Mouse (Mus musculus) olfactory bulb, adult 2 months (tissue): ENCODE data around the gene 4930470P17Rik. TPM values are rescaled to one million over a fixed set of nuclear protein-coding genes. Genes with fewer than 3 reads are reported as not detected.

Experiments
- H3K27ac ChIP-seq: fragments of 200-500 bp; 2 replicates; pipeline ENCODE4 v1.5.1; 2012; ENCODE audit warnings: low read depth, low read length; ENCODE audit not compliant: insufficient read depth
- H3K4me1 ChIP-seq: fragments of 200-500 bp; 2 replicates; pipeline ENCODE4 v1.6.1; 2012; ENCODE audit warnings: low read length; ENCODE audit not compliant: control insufficient read depth, insufficient read depth
- H3K4me3 ChIP-seq: fragments of 200-500 bp; 2 replicates; pipeline ENCODE4 v1.5.1; 2012; ENCODE audit warnings: mild to moderate bottlenecking, low read depth, low read length, moderate library complexity; ENCODE audit not compliant: insufficient read depth
- CTCF ChIP-seq: fragments of 200-500 bp; IDR thresholded peaks from 2 replicates; pipeline ENCODE4 v1.5.1; 2012; ENCODE audit warnings: low read depth, mild to moderate bottlenecking, low read length, moderate library complexity; ENCODE audit not compliant: insufficient read depth
- POLR2A ChIP-seq: fragments of 200-500 bp; IDR thresholded peaks from 2 replicates; pipeline ENCODE4 v1.6.1; 2012; ENCODE audit warnings: mild to moderate bottlenecking, low read depth, low read length, moderate library complexity; ENCODE audit not compliant: insufficient read depth
- WGBS: fragments of 180-500 bp; shearing (Covaris S2); methylation state at CpG from one replicate; pipeline ENCODE4 v1.1.7; 2018; 5-methylcytosine and 5-hydroxymethylcytosine counted together
- polyA plus RNA-seq: library from polyadenylated mRNA; stranded (reverse); fragments of >200 nt; gene quantifications from 2 replicates; pipeline ENCODE4 v1.2.4, GENCODE M21; 2012; ENCODE audit warnings: low replicate concordance; ENCODE audit not compliant: missing spikeins, insufficient read depth, insufficient read length

Gene 4930470P17Rik
- polyA plus RNA-seq, 1 experiment, result not detected

GRCm38 (mm10) chr2:170588369-170588900, 13.4 kb downstream of the 4930470P17Rik start:
- Histone ChIP-seq H3K4me1 (no peaks in the 10 kb centered on the region), H3K27ac (no peak overlapping the region), H3K4me3 (no peak overlapping the region)
- no peak for TF ChIP-seq CTCF
- TF ChIP-seq POLR2A, result no peak
- WGBS, result 87% methylated on average over 9 of the region's 9 CpGs

- TF ChIP-seq POLR2A (no peak), CTCF (no peak)
- H3K27ac ChIP-seq, result no peak overlapping the region
- no peak overlapping the region for H3K4me3 ChIP-seq
- no peaks in the 10 kb centered on the region for H3K4me1 ChIP-seq
- WGBS, result 96% methylated on average over 13 of the region's 13 CpGs
Measured at GRCm38 (mm10) chr2:170584678-170585077, 17.1 kb downstream of the 4930470P17Rik start.

GRCm38 (mm10) chr2:170579551-170579950, 22.3 kb downstream of the 4930470P17Rik start:
- Histone ChIP-seq H3K27ac (no peak overlapping the region), H3K4me1 (no peaks in the 10 kb centered on the region), H3K4me3 (no peak overlapping the region)
- WGBS, result 68% methylated on average over 10 of the region's 10 CpGs
- TF ChIP-seq POLR2A, result no peak
- no peak for TF ChIP-seq CTCF

GRCm38 (mm10) chr2:170578588-170578987, 23.2 kb downstream of the 4930470P17Rik start:
- 89% methylated on average over 5 of the region's 5 CpGs for WGBS
- no peaks in the 10 kb centered on the region for H3K4me1 ChIP-seq
- no peak overlapping the region for H3K4me3 ChIP-seq
- TF ChIP-seq CTCF (no peak), POLR2A (no peak)
- no peak overlapping the region for H3K27ac ChIP-seq

- TF ChIP-seq CTCF, result no peak
- TF ChIP-seq POLR2A, result no peak
- 93% methylated on average over 3 of the region's 3 CpGs for WGBS
Measured at GRCm38 (mm10) chr2:170577502-170577901, 24.3 kb downstream of the 4930470P17Rik start.

GRCm38 (mm10) chr2:170576077-170576476, 25.7 kb downstream of the 4930470P17Rik start:
- WGBS, result 66% methylated on average over 12 of the region's 12 CpGs
- Histone ChIP-seq H3K4me1 (no peaks in the 10 kb centered on the region), H3K27ac (no peak overlapping the region), H3K4me3 (no peak overlapping the region)
- TF ChIP-seq CTCF (no peak), POLR2A (no peak)

More at GRCm38 (mm10) chr2:170577502-170577901, 24.3 kb downstream of the 4930470P17Rik start:
- H3K4me3 ChIP-seq, result no peak overlapping the region
- H3K27ac ChIP-seq, result no peak overlapping the region
- no peaks in the 10 kb centered on the region for H3K4me1 ChIP-seq

GRCm38 (mm10) chr2:170564995-170565394, 36.8 kb downstream of the 4930470P17Rik start:
- Histone ChIP-seq H3K27ac (no peak overlapping the region), H3K4me1 (peaks cover 4% of the 10 kb centered on the region; the same call in 1 of the 2 replicates), H3K4me3 (no peak overlapping the region)
- WGBS, result 89% methylated on average over 8 of the region's 8 CpGs
- no peak for TF ChIP-seq POLR2A
- no peak for TF ChIP-seq CTCF

- WGBS, result 81% methylated on average over 15 of the region's 15 CpGs
- H3K4me3 ChIP-seq, result no peak overlapping the region
- H3K27ac ChIP-seq, result no peak overlapping the region
Measured at GRCm38 (mm10) chr2:170563956-170564855, 37.6 kb downstream of the 4930470P17Rik start.

GRCm38 (mm10) chr2:170552088-170552487, 49.7 kb downstream of the 4930470P17Rik start:
- H3K4me1 ChIP-seq, result peaks cover 10% of the 10 kb centered on the region
- TF ChIP-seq POLR2A (no peak), CTCF (no peak)
- H3K27ac ChIP-seq, result no peak overlapping the region
- 22% methylated on average over 7 of the region's 7 CpGs for WGBS
- H3K4me3 ChIP-seq, result no peak overlapping the region

More at GRCm38 (mm10) chr2:170563956-170564855, 37.6 kb downstream of the 4930470P17Rik start:
- TF ChIP-seq POLR2A (no peak), CTCF (no peak)
- peaks cover 4% of the 10 kb centered on the region; the same call in 1 of the 2 replicates for H3K4me1 ChIP-seq
